Mouse (Mus musculus) liver, adult 2 months (tissue): Measurements from ENCODE around the gene Fmo5.

Experiments used
- CTCF ChIP-seq: fragments of 200-500 bp; IDR thresholded peaks from 2 replicates; pipeline ENCODE4 v1.5.1; 2011; ENCODE audit warnings: low read depth, low read length, control low read depth
- POLR2A ChIP-seq: fragments of 200-500 bp; IDR thresholded peaks from 2 replicates; pipeline ENCODE4 v1.6.1; 2011; ENCODE audit warnings: low read length, control low read depth; ENCODE audit not compliant: insufficient read depth; ENCODE audit errors: extremely low read depth

DNA sequence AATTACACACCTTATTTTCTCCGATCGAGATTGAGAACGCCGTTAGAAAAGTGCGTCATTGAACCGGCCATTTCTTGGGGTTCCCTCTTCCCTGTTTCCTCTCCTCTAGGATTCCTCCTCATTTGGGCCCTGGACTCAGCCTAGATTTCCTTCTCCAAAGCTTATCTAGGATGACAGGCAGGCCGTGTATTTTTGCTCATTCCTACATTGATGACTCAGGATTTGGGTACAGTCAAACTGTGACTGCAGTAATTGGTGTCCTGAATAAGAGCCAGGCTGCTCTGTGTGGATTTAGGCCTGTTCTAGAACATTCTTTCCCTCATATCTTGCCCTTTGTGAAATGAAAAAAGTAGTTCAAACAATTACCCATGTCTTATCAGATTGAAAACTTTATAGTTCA, 31.1 kb downstream of the Fmo5 start:
- no peak for TF ChIP-seq POLR2A
- no peak for TF ChIP-seq CTCF
